Comparison of ENCODE assay signal across 9 mouse cellular contexts in genomic region chr2:180641576-180642554, GRCm38 (mm10). TPM values are rescaled to one million over a fixed set of nuclear protein-coding genes. Genes with fewer than 3 reads are reported as not detected.
DNase-seq lines count a peak whose midpoint lies in the region; ATAC-seq and TF ChIP-seq lines count a peak whose summit lies in the region.
"Had no signal": no experiment of that assay in that cellular context is flagged by ENCODE, and none has a peak within 500 bp of the region (broad histone marks: within the 10 kb centered on the region; RNA-seq: fewer than 3 reads in every experiment).

No protein-coding gene starts in this region.

- peak; percentile 51 for TF ChIP-seq POLR2A in testis, adult 2 months (IDR thresholded peaks at IDR 0.05; ENCODE audit: control insufficient read depth, low read depth, low read length)

- TF ChIP-seq CTCF in testis, adult 2 months (IDR thresholded peaks at IDR 0.05; ENCODE audit: control insufficient read depth, insufficient read depth, insufficient replicate concordance, low read depth, low read length), result no peak
- no peak for TF ChIP-seq CTCF in forebrain, postnatal 0 days (IDR thresholded peaks at IDR 0.05; ENCODE audit: low read depth)

- H3K36me3 ChIP-seq in testis, adult 2 months (ENCODE audit: control insufficient read depth, insufficient read depth, low read length), result peaks cover 1% of the 10 kb centered on the region; the same call in 1 of the 2 replicates
- no peaks in the 10 kb centered on the region for H3K36me3 ChIP-seq in forebrain, postnatal 0 days (ENCODE audit: insufficient read depth)
- no peaks in the 10 kb centered on the region for H3K36me3 ChIP-seq in liver, embryonic 15.5 days (replicated peaks)

- H3K4me3 ChIP-seq in testis, adult 2 months (ENCODE audit: control insufficient read depth, low read depth, low read length), result peak overlapping the region; percentile 93
- peak overlapping the region; percentile 39 for H3K4me3 ChIP-seq in forebrain, postnatal 0 days (ENCODE audit: low read depth, low read length)
- peak overlapping the region; percentile 22 for H3K4me3 ChIP-seq in liver, embryonic 15.5 days (replicated peaks)

- peak overlapping the region; percentile 90 for H3K27ac ChIP-seq in testis, adult 2 months (ENCODE audit: control insufficient read depth, insufficient read depth, low read depth, low read length)
- H3K27ac ChIP-seq in forebrain, postnatal 0 days (ENCODE audit: low read depth, low read length), result no peak overlapping the region
- H3K27ac ChIP-seq in liver, embryonic 15.5 days (replicated peaks), result no peak overlapping the region

- no peaks in the 10 kb centered on the region for H3K27me3 ChIP-seq in testis, adult 2 months (ENCODE audit: control insufficient read depth, insufficient read depth, low read length)
- H3K27me3 ChIP-seq in forebrain, postnatal 0 days (ENCODE audit: insufficient read depth, low read length), result peaks cover 41% of the 10 kb centered on the region
- peaks cover 65% of the 10 kb centered on the region for H3K27me3 ChIP-seq in liver, embryonic 15.5 days

- peaks cover 18% of the 10 kb centered on the region for H3K9me3 ChIP-seq in forebrain, postnatal 0 days (ENCODE audit: low read length)
- H3K9me3 ChIP-seq in liver, embryonic 15.5 days (replicated peaks), result peaks cover 10% of the 10 kb centered on the region

- H3K4me1 ChIP-seq in testis, adult 2 months (ENCODE audit: control insufficient read depth, insufficient read depth, low read length), result peaks cover 2% of the 10 kb centered on the region
- H3K4me1 ChIP-seq in forebrain, postnatal 0 days (ENCODE audit: insufficient read depth), result no peaks in the 10 kb centered on the region
- H3K4me1 ChIP-seq in liver, embryonic 15.5 days (replicated peaks), result no peaks in the 10 kb centered on the region

- H3K9ac ChIP-seq in forebrain, postnatal 0 days, result no peak overlapping the region
- H3K9ac ChIP-seq in liver, embryonic 15.5 days, result no peak overlapping the region

- 7% methylated on average over 97 of the region's 112 CpGs for WGBS in forebrain, postnatal 0 days
- 4% methylated on average over 111 of the region's 112 CpGs for WGBS in liver, embryonic 15.5 days (ENCODE audit: insufficient replicate concordance)

- H3K4me2 ChIP-seq in forebrain, postnatal 0 days (ENCODE audit: low read depth), result peak overlapping the region; percentile 46
- peak overlapping the region; percentile 45 for H3K4me2 ChIP-seq in liver, embryonic 15.5 days

- ATAC-seq in forebrain, postnatal 0 days, result peak; percentile 53
- peak; percentile 42 for ATAC-seq in liver, embryonic 15.5 days (ENCODE audit: insufficient read depth)

- no peak for DNase-seq in testis, postnatal 10 days (ENCODE audit: low spot score)
- no peak for DNase-seq in forebrain, postnatal 0 days
- no peak for DNase-seq in adrenal gland, postnatal 36 days
- DNase-seq in layer of hippocampus, postnatal 10 days (ENCODE audit: low spot score in 2 of 2), result no peak
- no peak for DNase-seq in thymus, postnatal 10 days (ENCODE audit: low spot score in 2 of 2)
- DNase-seq: lung, adult 2 months; spleen, adult 18-20 months had no signal

RNA-seq across cellular contexts. Expression of gene Tcfl5, which starts 0.6 kb away (rescaled TPM):
- polyA plus RNA-seq in testis, adult 2 months (2012; rRNA removed), result 177 and 192 TPM in 2 replicates
- total RNA-seq in forebrain, postnatal 0 days (2014; rRNA removed), result 5.3 and 5.9 TPM in 2 replicates
- 0.88 and 1.2 TPM in 2 replicates for polyA plus RNA-seq in forebrain, postnatal 0 days (2015; fragmentation: Nextera tagmentation; extraction: Ambion mirVana)
- 0.05 TPM in 1 of 2 replicates, not detected in the other for polyA plus RNA-seq in liver, embryonic 15.5 days (2015; fragmentation: Nextera tagmentation; extraction: Ambion mirVana)
- total RNA-seq in adrenal gland, postnatal 36 days (2021), result not detected
- total RNA-seq in layer of hippocampus, postnatal 10 days (2021), result 1 to 10 TPM; 3.4 to 3.9 TPM

RNA-seq across cellular contexts. Expression of gene Col9a3, which starts 44.3 kb away (rescaled TPM):
- 23.2 and 25.2 TPM in 2 replicates for polyA plus RNA-seq in testis, adult 2 months (2012; rRNA removed)
- total RNA-seq in forebrain, postnatal 0 days (2014; rRNA removed), result 42.4 and 47.9 TPM in 2 replicates
- polyA plus RNA-seq in forebrain, postnatal 0 days (2015; fragmentation: Nextera tagmentation; extraction: Ambion mirVana), result 46.8 and 49.5 TPM in 2 replicates
- polyA plus RNA-seq in liver, embryonic 15.5 days (2015; fragmentation: Nextera tagmentation; extraction: Ambion mirVana), result 1.4 and 3.5 TPM in 2 replicates
- under 1 TPM; 0.17 to 0.26 TPM for total RNA-seq in adrenal gland, postnatal 36 days (2021)
- total RNA-seq in layer of hippocampus, postnatal 10 days (2021), result 10 to 100 TPM; 26.4 to 39.4 TPM

RNA-seq across cellular contexts. Expression of gene Ogfr, which starts 52.8 kb away (rescaled TPM):
- polyA plus RNA-seq in testis, adult 2 months (2012; rRNA removed), result 13.7 and 20.0 TPM in 2 replicates
- 116 and 127 TPM in 2 replicates for total RNA-seq in forebrain, postnatal 0 days (2014; rRNA removed)
- polyA plus RNA-seq in forebrain, postnatal 0 days (2015; fragmentation: Nextera tagmentation; extraction: Ambion mirVana), result 84.7 and 86.0 TPM in 2 replicates
- 25.1 and 27.4 TPM in 2 replicates for polyA plus RNA-seq in liver, embryonic 15.5 days (2015; fragmentation: Nextera tagmentation; extraction: Ambion mirVana)
- 10 to 100 TPM; 43.5 to 45.4 TPM for total RNA-seq in adrenal gland, postnatal 36 days (2021)
- 10 to 100 TPM; 74.6 to 76.7 TPM for total RNA-seq in layer of hippocampus, postnatal 10 days (2021)

Comparison
In these comparisons a context has a peak if more than half of its experiments do, and no peak if none do; other contexts are left out.
1. H3K4me3 ChIP-seq: peak in every context shown above with its lines; median percentile 93 in testis, adult 2 months; 39 in forebrain, postnatal 0 days; 22 in liver, embryonic 15.5 days.
2. RNA of gene Col9a3, which starts 44.3 kb away (total RNA-seq): 42.4 to 47.9 TPM in forebrain, postnatal 0 days and 26.4 to 39.4 TPM in layer of hippocampus, postnatal 10 days; 0.17 to 0.26 TPM in adrenal gland, postnatal 36 days; every median in the first group is over 10 times any median in the second.